Mouse (Mus musculus): ENCODE measurements around the gene Gadd45b. TPM values are rescaled to one million over a fixed set of nuclear protein-coding genes. Genes with fewer than 3 reads are reported as not detected.
A peak's percentile ranks its signal among the peaks of the same experiment; 100 is the strongest.

Gene Gadd45b
- 33.6 and 34.3 TPM in 2 replicates for polyA plus RNA-seq (2015; fragmentation: Nextera tagmentation; extraction: Ambion mirVana)

DNA sequence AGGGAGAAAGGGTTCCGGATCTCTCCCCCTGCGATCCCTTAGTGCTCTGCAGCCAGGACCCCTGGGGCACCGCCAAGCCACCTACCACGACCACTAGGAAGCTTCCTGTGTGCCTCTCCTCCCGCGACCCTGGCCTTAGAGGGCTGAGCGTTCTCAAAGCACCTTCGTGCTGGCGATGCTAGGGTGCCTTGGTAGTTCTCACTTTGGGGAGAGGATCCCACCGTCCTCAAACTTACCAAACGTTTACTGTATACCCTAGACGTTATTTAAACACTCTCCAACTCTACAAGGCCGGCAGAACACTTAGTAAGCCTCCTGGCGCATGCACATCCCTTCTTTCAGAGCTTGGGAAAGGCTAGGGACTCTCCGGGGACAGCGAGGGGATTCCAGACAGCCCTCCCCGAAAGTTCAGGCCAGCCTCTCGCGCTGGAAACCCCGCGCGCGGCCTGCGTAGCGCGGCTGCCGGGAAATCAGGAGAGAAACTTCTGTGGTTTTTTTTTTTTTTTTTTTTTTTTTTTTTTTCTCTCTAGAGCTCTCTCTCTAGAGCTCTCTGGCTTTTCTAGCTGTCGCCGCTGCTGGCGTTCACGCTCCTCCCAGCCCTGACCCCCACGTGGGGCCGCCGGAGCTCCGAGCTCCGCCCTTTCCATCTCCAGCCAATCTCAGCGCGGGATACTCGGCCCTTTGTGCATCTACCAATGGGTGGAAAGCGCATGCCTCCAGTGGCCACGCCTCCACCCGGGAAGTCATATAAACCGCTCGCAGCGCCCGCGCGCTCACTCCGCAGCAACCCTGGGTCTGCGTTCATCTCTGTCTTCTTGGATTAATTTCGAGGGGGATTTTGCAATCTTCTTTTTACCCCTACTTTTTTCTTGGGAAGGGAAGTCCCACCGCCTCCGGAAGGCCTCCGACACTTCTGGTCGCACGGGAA, at the start of gene Gadd45b:
TSS of gene Gadd45b (plus strand) at position 775 of the 928 bp plus-strand sequence.
- H3K27ac ChIP-seq (ENCODE audit: low read length), result peak within 1 kb of the TSS; percentile 97
- no peaks in the 10 kb centered on the region for H3K9me3 ChIP-seq (replicated peaks; ENCODE audit: control insufficient read depth, low read length)
- no peaks in the 10 kb centered on the region for H3K36me3 ChIP-seq (ENCODE audit: control insufficient read depth, insufficient read depth)
- ATAC-seq (replicated peaks; ENCODE audit: extremely low read depth, insufficient read depth, low FRiP score), result peak; percentile 85
- H3K4me2 ChIP-seq (ENCODE audit: low read depth, low read length), result peak within 1 kb of the TSS; percentile 96
- WGBS, result under 1% methylated on average over 56 of the region's 56 CpGs
- H3K27me3 ChIP-seq (ENCODE audit: control insufficient read depth, insufficient read depth, low read length), result no peaks in the 10 kb centered on the region
- peak within 1 kb of the TSS; percentile 86 for H3K9ac ChIP-seq (ENCODE audit: low read length)
- H3K4me1 ChIP-seq (ENCODE audit: control insufficient read depth, insufficient read depth, low read length), result peaks cover 34% of the 10 kb centered on the region
- peak within 1 kb of the TSS; percentile 87 for H3K4me3 ChIP-seq (ENCODE audit: low read length)

DNA sequence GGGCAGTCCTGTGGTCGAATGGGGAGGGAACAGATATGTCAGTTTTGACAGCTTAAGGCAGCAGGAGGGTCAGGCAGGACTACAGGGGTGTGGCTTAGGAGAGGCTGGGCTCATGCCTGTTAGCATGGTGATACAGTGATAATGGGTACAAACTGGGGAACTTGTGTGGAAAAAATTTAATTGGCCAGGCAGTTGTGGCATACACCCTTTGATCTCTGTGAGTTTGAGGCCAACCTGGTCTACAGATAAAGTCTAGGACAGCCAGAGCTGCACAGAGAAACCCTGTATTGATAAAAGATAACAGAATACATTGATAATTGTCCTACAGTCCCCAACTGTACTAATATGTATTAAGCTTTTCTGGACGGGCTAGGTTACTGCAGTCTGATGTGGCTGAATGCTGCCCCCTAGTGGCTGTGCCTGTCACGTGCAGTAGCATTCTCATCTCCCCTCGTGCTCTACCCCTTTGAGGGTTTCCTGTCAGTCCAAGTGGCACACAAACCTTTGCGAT, 49.7 kb upstream of the Gadd45b start:
- no peaks in the 10 kb centered on the region for H3K9me3 ChIP-seq (replicated peaks; ENCODE audit: control insufficient read depth, low read length)
- H3K9ac ChIP-seq (ENCODE audit: low read length), result no peak overlapping the region
- no peak overlapping the region for H3K4me3 ChIP-seq (ENCODE audit: low read length)
- no peak overlapping the region for H3K4me2 ChIP-seq (ENCODE audit: low read depth, low read length)
- peaks cover 7% of the 10 kb centered on the region for H3K4me1 ChIP-seq (ENCODE audit: control insufficient read depth, insufficient read depth, low read length)
- peak; percentile 42; the same call in 1 of the 2 replicates for ATAC-seq (replicated peaks; ENCODE audit: extremely low read depth, insufficient read depth, low FRiP score)
- 7% methylated on average over 5 of the region's 5 CpGs for WGBS
- H3K27ac ChIP-seq (ENCODE audit: low read length), result no peak overlapping the region
- no peaks in the 10 kb centered on the region for H3K36me3 ChIP-seq (ENCODE audit: control insufficient read depth, insufficient read depth)
- no peaks in the 10 kb centered on the region for H3K27me3 ChIP-seq (ENCODE audit: control insufficient read depth, insufficient read depth, low read length)

DNA sequence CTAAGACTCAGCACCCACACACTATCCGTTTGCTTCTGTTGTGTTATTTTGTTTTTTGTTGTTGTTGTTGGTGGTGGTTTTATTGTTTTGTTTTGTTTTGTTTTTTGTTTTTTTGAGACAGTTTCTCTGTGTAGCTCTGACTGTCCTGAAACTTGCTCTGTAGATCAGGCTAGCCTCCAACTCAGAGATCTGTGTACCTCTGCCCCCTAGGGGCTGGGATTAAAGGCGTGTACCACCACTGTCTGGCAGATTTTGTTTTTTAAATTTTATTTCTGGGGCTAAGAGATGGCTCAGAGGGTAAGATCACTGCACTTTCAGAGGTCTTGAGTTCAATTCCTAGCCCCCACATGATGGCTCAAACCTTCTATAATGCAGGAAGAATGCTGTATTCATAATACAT, 49.0 kb upstream of the Gadd45b start:
- H3K9ac ChIP-seq (ENCODE audit: low read length), result no peak overlapping the region
- no peaks in the 10 kb centered on the region for H3K9me3 ChIP-seq (replicated peaks; ENCODE audit: control insufficient read depth, low read length)
- no peak overlapping the region for H3K4me3 ChIP-seq (ENCODE audit: low read length)
- no peak overlapping the region for H3K4me2 ChIP-seq (ENCODE audit: low read depth, low read length)
- no peak for ATAC-seq (replicated peaks; ENCODE audit: extremely low read depth, insufficient read depth, low FRiP score)
- no peaks in the 10 kb centered on the region for H3K36me3 ChIP-seq (ENCODE audit: control insufficient read depth, insufficient read depth)
- H3K27me3 ChIP-seq (ENCODE audit: control insufficient read depth, insufficient read depth, low read length), result no peaks in the 10 kb centered on the region
- no peak overlapping the region for H3K27ac ChIP-seq (ENCODE audit: low read length)
- peaks cover 7% of the 10 kb centered on the region for H3K4me1 ChIP-seq (ENCODE audit: control insufficient read depth, insufficient read depth, low read length)
- 63% methylated on average over 2 of the region's 2 CpGs for WGBS

DNA sequence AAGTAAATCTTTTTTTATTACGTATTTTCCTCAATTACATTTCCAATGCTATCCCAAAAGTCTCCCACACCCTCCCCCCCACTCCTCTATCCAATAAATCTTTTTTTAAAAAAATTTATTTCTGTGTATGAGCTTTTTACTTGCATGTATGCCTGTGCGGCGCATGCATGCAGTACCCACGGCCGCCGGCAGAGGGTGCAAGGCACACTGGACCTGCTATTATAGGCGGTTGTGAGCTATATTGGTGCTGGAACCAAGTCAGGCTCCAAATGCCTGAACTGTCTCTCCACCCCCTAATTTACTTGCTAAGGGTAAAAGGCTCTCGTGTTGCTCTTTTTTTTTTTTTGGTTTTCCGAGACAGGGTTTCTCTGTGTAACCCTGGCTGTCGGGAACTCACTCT, 48.6 kb upstream of the Gadd45b start:
- H3K27ac ChIP-seq (ENCODE audit: low read length), result no peak overlapping the region
- H3K36me3 ChIP-seq (ENCODE audit: control insufficient read depth, insufficient read depth), result no peaks in the 10 kb centered on the region
- H3K4me3 ChIP-seq (ENCODE audit: low read length), result no peak overlapping the region
- peaks cover 7% of the 10 kb centered on the region for H3K4me1 ChIP-seq (ENCODE audit: control insufficient read depth, insufficient read depth, low read length)
- no peaks in the 10 kb centered on the region for H3K9me3 ChIP-seq (replicated peaks; ENCODE audit: control insufficient read depth, low read length)
- no peaks in the 10 kb centered on the region for H3K27me3 ChIP-seq (ENCODE audit: control insufficient read depth, insufficient read depth, low read length)
- H3K9ac ChIP-seq (ENCODE audit: low read length), result no peak overlapping the region
- ATAC-seq (replicated peaks; ENCODE audit: extremely low read depth, insufficient read depth, low FRiP score), result no peak
- 25% methylated on average over 10 of the region's 10 CpGs for WGBS
- H3K4me2 ChIP-seq (ENCODE audit: low read depth, low read length), result no peak overlapping the region

DNA sequence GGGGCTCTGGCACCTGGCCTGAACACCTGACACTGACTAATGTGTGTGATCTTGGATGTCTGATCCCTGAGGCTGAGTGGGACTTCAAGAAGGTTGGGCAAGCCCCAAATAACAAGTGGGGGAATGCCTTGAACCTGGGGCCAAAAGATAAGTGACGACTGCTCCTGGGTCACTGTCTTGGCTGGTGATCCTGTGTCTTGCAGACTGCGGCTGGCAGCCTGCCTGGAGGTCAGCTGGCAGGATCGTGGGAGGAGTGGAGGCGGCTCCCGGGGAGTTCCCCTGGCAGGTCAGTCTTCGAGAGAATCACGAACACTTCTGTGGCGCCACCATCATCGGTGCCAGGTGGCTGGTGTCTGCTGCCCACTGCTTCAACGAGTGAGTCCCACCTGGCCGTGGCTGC, 42.7 kb upstream of the Gadd45b start:
- Histone ChIP-seq H3K9me3 (replicated peaks; ENCODE audit: control insufficient read depth, low read length) (no peaks in the 10 kb centered on the region), H3K9ac (ENCODE audit: low read length) (no peak overlapping the region), H3K27me3 (ENCODE audit: control insufficient read depth, insufficient read depth, low read length) (peaks cover 23% of the 10 kb centered on the region), H3K4me1 (ENCODE audit: control insufficient read depth, insufficient read depth, low read length) (peaks cover 5% of the 10 kb centered on the region), H3K27ac (ENCODE audit: low read length) (no peak overlapping the region), H3K4me3 (ENCODE audit: low read length) (no peak overlapping the region), H3K36me3 (ENCODE audit: control insufficient read depth, insufficient read depth) (no peaks in the 10 kb centered on the region), H3K4me2 (ENCODE audit: low read depth, low read length) (no peak overlapping the region)
- peak; percentile 75; the same call in 1 of the 2 replicates for ATAC-seq (replicated peaks; ENCODE audit: extremely low read depth, insufficient read depth, low FRiP score)
- 30% methylated on average over 11 of the region's 11 CpGs for WGBS

DNA sequence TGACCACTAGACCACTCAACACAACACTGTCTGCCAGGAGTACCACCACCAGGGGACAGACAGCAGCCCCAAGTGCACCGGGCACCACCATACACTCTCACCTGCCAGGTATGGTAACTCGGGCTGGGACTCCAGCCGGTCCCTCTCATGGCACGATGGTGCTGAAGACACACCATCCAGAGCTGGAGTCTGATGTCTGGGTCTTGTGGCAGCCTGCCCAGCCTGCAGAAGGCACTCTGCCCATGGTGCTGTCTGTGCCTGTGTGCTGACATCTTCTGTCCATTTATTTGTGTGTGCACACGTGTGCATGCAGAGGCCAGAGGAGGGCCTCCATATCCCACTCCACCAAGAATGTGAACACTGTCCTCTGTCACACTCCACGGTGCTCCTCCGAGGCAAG, 34.8 kb upstream of the Gadd45b start:
- Histone ChIP-seq H3K4me3 (ENCODE audit: low read length) (no peak overlapping the region), H3K9ac (ENCODE audit: low read length) (no peak overlapping the region), H3K4me2 (ENCODE audit: low read depth, low read length) (no peak overlapping the region), H3K27ac (ENCODE audit: low read length) (no peak overlapping the region), H3K9me3 (replicated peaks; ENCODE audit: control insufficient read depth, low read length) (no peaks in the 10 kb centered on the region), H3K27me3 (ENCODE audit: control insufficient read depth, insufficient read depth, low read length) (peaks cover 2% of the 10 kb centered on the region; the same call in 1 of the 2 replicates), H3K4me1 (ENCODE audit: control insufficient read depth, insufficient read depth, low read length) (peaks cover 7% of the 10 kb centered on the region), H3K36me3 (ENCODE audit: control insufficient read depth, insufficient read depth) (peaks cover 5% of the 10 kb centered on the region)
- WGBS, result 77% methylated on average over 7 of the region's 7 CpGs
- no peak for ATAC-seq (replicated peaks; ENCODE audit: extremely low read depth, insufficient read depth, low FRiP score)

DNA sequence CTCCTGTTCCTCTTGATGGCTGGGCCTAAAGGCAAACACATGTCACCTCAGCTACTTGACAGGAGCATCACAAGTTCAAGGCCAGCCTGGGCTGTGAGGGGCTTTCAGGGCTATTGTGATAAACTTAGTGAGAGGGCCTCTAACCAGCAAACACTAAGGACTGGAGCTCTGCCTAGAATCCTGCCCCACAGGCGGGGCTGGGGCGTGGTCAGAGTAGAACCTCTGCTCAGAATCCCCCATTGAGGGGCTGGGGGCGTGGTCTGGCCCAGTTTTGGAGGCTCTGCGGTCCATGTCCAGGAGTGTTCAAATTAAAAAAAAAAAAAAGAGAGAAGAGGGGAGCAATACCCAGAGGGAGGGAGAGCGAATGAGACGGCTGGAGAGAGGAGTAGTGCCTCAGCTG, 34.2 kb upstream of the Gadd45b start:
- 82% methylated on average over 6 of the region's 6 CpGs for WGBS

DNA sequence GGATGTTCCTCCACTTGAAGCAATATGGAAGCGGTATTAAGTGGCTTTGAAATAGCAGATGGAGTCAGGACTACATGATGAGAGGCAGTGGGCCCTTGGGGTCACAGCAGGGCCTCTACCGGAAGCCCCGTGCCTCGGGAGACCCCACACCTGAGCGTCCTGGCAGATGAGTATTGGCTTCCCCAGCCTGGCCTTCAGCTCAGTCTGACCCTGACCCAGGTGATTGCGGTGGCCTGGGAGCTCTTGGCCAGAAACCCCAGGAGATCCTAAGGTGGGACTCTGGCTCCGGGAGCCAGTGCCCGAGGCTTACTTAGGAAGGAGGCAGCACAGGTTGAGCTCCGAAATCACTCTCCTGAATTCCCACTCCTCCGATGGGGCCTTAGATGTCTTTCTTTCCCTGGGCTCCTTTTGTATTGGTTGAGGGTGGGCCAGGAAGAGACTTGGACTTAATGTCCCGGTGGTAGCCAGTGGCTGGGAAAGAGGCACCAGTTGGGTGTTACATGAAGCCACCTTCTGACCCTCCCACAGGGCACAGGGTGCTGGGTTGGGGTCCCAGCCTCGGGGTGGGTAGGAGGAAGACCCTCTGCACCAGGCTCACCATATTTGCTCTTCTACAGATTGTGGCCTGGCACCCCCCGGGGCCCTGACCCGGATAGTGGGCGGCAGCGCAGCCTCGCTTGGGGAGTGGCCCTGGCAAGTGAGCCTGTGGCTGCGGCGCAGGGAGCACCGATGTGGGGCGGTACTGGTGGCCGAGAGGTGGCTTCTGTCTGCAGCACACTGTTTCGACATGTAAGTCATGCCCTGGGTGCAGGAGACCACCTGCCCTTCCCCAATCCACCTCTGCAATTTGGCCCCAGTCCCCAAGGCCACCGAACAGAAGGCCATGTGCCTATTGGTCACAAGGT, 33.0 kb upstream of the Gadd45b start:
- 69% methylated on average over 24 of the region's 24 CpGs for WGBS
- H3K4me2 ChIP-seq (ENCODE audit: low read depth, low read length), result no peak overlapping the region

More for the DNA sequence above, 34.2 kb upstream of the Gadd45b start:
- Histone ChIP-seq H3K4me1 (ENCODE audit: control insufficient read depth, insufficient read depth, low read length) (peaks cover 7% of the 10 kb centered on the region), H3K4me2 (ENCODE audit: low read depth, low read length) (no peak overlapping the region), H3K4me3 (ENCODE audit: low read length) (no peak overlapping the region), H3K36me3 (ENCODE audit: control insufficient read depth, insufficient read depth) (peaks cover 5% of the 10 kb centered on the region), H3K27ac (ENCODE audit: low read length) (no peak overlapping the region), H3K27me3 (ENCODE audit: control insufficient read depth, insufficient read depth, low read length) (no peaks in the 10 kb centered on the region), H3K9me3 (replicated peaks; ENCODE audit: control insufficient read depth, low read length) (no peaks in the 10 kb centered on the region), H3K9ac (ENCODE audit: low read length) (no peak overlapping the region)
- no peak for ATAC-seq (replicated peaks; ENCODE audit: extremely low read depth, insufficient read depth, low FRiP score)

More for the DNA sequence above, 33.0 kb upstream of the Gadd45b start:
- Histone ChIP-seq H3K4me1 (ENCODE audit: control insufficient read depth, insufficient read depth, low read length) (peaks cover 10% of the 10 kb centered on the region), H3K9me3 (replicated peaks; ENCODE audit: control insufficient read depth, low read length) (no peaks in the 10 kb centered on the region), H3K9ac (ENCODE audit: low read length) (no peak overlapping the region), H3K36me3 (ENCODE audit: control insufficient read depth, insufficient read depth) (peaks cover 5% of the 10 kb centered on the region), H3K4me3 (ENCODE audit: low read length) (no peak overlapping the region), H3K27ac (ENCODE audit: low read length) (no peak overlapping the region), H3K27me3 (ENCODE audit: control insufficient read depth, insufficient read depth, low read length) (no peaks in the 10 kb centered on the region)
- no peak for ATAC-seq (replicated peaks; ENCODE audit: extremely low read depth, insufficient read depth, low FRiP score)
